Mouse (Mus musculus) central nervous system, embryonic 14 days (tissue): Measurements from ENCODE around the gene Tex37. TPM values are rescaled to one million over a fixed set of nuclear protein-coding genes. Genes with fewer than 3 reads are reported as not detected.

Experiments
- polyA plus RNA-seq: library from polyadenylated mRNA; depleted of rRNA; stranded (reverse); fragments of >200 nt; gene quantifications from 2 replicates; pipeline ENCODE4 v1.2.3, GENCODE M21; 2012; rRNA removed

Tex37 gene
- polyA plus RNA-seq = not detected in 2 replicates

GRCm38 (mm10) chr6:70918827-70919226 is at the start of gene Tex37:
Gene Tex37 (minus strand): TSS chr6:70918927.

GRCm38 (mm10) chr6:70956285-70956912 is 37.7 kb upstream of the Tex37 start, which contains the start of gene Foxi3:
Gene Foxi3 (plus strand): TSS chr6:70956531.

Other genes with a start within 250 kb of the Tex37 start
- gene Rpia, start 126.7 kb downstream of the Tex37 start, polyA plus RNA-seq = 26.2 and 31.6 TPM in 2 replicates
- 20.0 and 21.2 TPM in 2 replicates for gene Eif2ak3, start 74.4 kb downstream of the Tex37 start, polyA plus RNA-seq
- gene Foxi3, start 37.6 kb upstream of the Tex37 start, polyA plus RNA-seq = 0.11 TPM in 1 of 2 replicates, not detected in the other
- gene Thnsl2, start 225.5 kb upstream of the Tex37 start, polyA plus RNA-seq = 2.3 and 2.6 TPM in 2 replicates